Mouse (Mus musculus): ENCODE data around the gene Dusp7. TPM values are rescaled to one million over a fixed set of nuclear protein-coding genes. Genes with fewer than 3 reads are reported as not detected.

Dusp7 gene
- total RNA-seq, 2 experiments from 2014 or later: 43.6 to 67.0 TPM

GRCm38 (mm10) chr9:106351178-106351577 lies 17.3 kb upstream of the Dusp7 start:
- intact Hi-C loops (cut with DNase I): loop anchor here (1.0 kb wide), 1 partner anchor 70 kb away; no protein-coding TSS in a partner anchor
- no peak for DNase-seq (ENCODE audit: low spot score)

- intact Hi-C loops (cut with DNase I): no loop called here
- DNase-seq (ENCODE audit: low spot score): no peak
These were observed 14.7 kb upstream of the Dusp7 start for GRCm38 (mm10) chr9:106353779-106354178.

- intact Hi-C loops (cut with DNase I): no loop called here
- no peak for DNase-seq (ENCODE audit: low spot score)
These were observed 13.6 kb upstream of the Dusp7 start for GRCm38 (mm10) chr9:106354810-106355209.

- DNase-seq (ENCODE audit: low spot score): no peak
- intact Hi-C loops (cut with DNase I): no loop called here
These were observed 13.0 kb upstream of the Dusp7 start for GRCm38 (mm10) chr9:106355217-106355974.

- intact Hi-C loops (cut with DNase I): no loop called here
These were observed 12.5 kb upstream of the Dusp7 start for GRCm38 (mm10) chr9:106355975-106356286.

GRCm38 (mm10) chr9:106356323-106356844 lies 12.0 kb upstream of the Dusp7 start:
- intact Hi-C loops (cut with DNase I): no loop called here
- DNase-seq (ENCODE audit: low spot score): no peak

More at GRCm38 (mm10) chr9:106355975-106356286, 12.5 kb upstream of the Dusp7 start:
- DNase-seq (ENCODE audit: low spot score): no peak

- DNase-seq (ENCODE audit: low spot score): no peak
- intact Hi-C loops (cut with DNase I): no loop called here
These were observed 11.3 kb upstream of the Dusp7 start for GRCm38 (mm10) chr9:106357167-106357566.

- intact Hi-C loops (cut with DNase I): no loop called here
- DNase-seq (ENCODE audit: low spot score): no peak
These were observed 9.1 kb upstream of the Dusp7 start for GRCm38 (mm10) chr9:106359297-106359696.

- no peak for DNase-seq (ENCODE audit: low spot score)
- intact Hi-C loops (cut with DNase I): no loop called here
These were observed 7.3 kb upstream of the Dusp7 start for GRCm38 (mm10) chr9:106361140-106361539.

GRCm38 (mm10) chr9:106365333-106365732 lies 3.1 kb upstream of the Dusp7 start:
- intact Hi-C loops (cut with DNase I): loop anchor here (5.0 kb wide), 1 partner anchor 112 kb away; the partner anchor contains the start of genes Parp3 and Rrp9
- DNase-seq (ENCODE audit: low spot score): no peak

GRCm38 (mm10) chr9:106366188-106366587 lies 2.2 kb upstream of the Dusp7 start:
- intact Hi-C loops (cut with DNase I): loop anchor here (2.0 to 5.0 kb wide), 2 partner anchors 17 to 111 kb away; partner anchors contain the start of genes Parp3 and Rrp9
- DNase-seq (ENCODE audit: low spot score): no peak

- intact Hi-C loops (cut with DNase I): loop anchor here (2.0 to 5.0 kb wide), 2 partner anchors 18 to 110 kb away; partner anchors contain the start of genes Parp3 and Rrp9
- no peak for DNase-seq (ENCODE audit: low spot score)
These were observed 1.4 kb upstream of the Dusp7 start for GRCm38 (mm10) chr9:106367001-106367400.

- intact Hi-C loops (cut with DNase I): loop anchor here (2.0 to 5.0 kb wide), 3 partner anchors 19 to 110 kb away; partner anchors contain the start of genes Parp3 and Rrp9
- DNase-seq (ENCODE audit: low spot score): peak; percentile 98
These were observed 780 bp upstream of the Dusp7 start for GRCm38 (mm10) chr9:106367592-106368111.

- intact Hi-C loops (cut with DNase I): loop anchor here (2.0 to 5.0 kb wide), 2 partner anchors 38 to 108 kb away; partner anchors contain the start of genes Parp3 and Rrp9
- DNase-seq (ENCODE audit: low spot score): no peak
These were observed 534 bp downstream of the Dusp7 start for GRCm38 (mm10) chr9:106368831-106369501.

- intact Hi-C loops (cut with DNase I): loop anchor here (2.0 to 5.0 kb wide), 4 partner anchors 15 to 107 kb away; partner anchors contain the start of genes Parp3 and Rrp9
- peak; percentile 54 for DNase-seq (ENCODE audit: low spot score)
These were observed 1.5 kb downstream of the Dusp7 start for GRCm38 (mm10) chr9:106369801-106370485.

- intact Hi-C loops (cut with DNase I): loop anchor here (1.0 to 5.0 kb wide), 3 partner anchors 14 to 64 kb away; no protein-coding TSS in a partner anchor
These were observed 2.4 kb downstream of the Dusp7 start for GRCm38 (mm10) chr9:106370620-106371383.

GRCm38 (mm10) chr9:106371384-106371671 lies 2.9 kb downstream of the Dusp7 start:
- DNase-seq (ENCODE audit: low spot score): no peak
- intact Hi-C loops (cut with DNase I): loop anchor here (1.0 to 5.0 kb wide), 3 partner anchors 13 to 64 kb away; no protein-coding TSS in a partner anchor

More at GRCm38 (mm10) chr9:106370620-106371383, 2.4 kb downstream of the Dusp7 start:
- no peak for DNase-seq (ENCODE audit: low spot score)

- intact Hi-C loops (cut with DNase I): loop anchor here (1.0 to 5.0 kb wide), 3 partner anchors 13 to 64 kb away; no protein-coding TSS in a partner anchor
These were observed 3.3 kb downstream of the Dusp7 start for GRCm38 (mm10) chr9:106371776-106372175.

More at GRCm38 (mm10) chr9:106371776-106372175, 3.3 kb downstream of the Dusp7 start:
- peak; percentile 90 for DNase-seq (ENCODE audit: low spot score)
